Mouse (Mus musculus): Measurements from ENCODE around the gene Rpp25.

DNA sequence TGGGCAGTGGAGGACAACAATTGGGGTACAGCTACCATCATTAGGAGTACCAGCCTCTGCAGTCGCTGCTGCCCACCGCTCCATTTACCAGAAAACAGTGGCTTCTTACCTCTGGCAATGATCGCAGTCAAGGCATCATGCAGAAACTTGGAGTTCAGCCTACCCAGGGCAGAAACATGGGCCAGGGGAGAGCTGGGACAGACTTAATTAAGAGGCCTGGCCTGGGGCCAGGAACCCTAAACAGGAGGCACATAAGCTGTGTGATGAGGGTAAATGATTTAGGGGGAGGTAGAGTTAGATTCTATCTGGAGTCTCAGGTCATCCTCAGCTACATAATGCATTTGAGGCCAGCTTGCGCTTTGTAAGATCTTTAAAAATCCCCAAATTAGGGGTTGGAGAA is 45.4 kb downstream of the Rpp25 start:
- no peak for TF ChIP-seq CTCF (IDR thresholded peaks at IDR 0.05; ENCODE audit: borderline replicate concordance, insufficient read depth, low read depth, low read length)
- TF ChIP-seq POLR2A (IDR thresholded peaks at IDR 0.05; ENCODE audit: borderline replicate concordance, insufficient read depth, low read length): no peak

All from cerebellum, adult 2 months (tissue).